Mouse (Mus musculus) embryo, embryonic 11.5 days (tissue): Measurements from ENCODE around the gene Zcchc9.

Experiments
- DNase-seq: peaks from one replicate; pipeline ENCODE4 v3.0.0-alpha.2; 2012; ENCODE audit warnings: low read depth, low spot score

Zcchc9 gene

DNA sequence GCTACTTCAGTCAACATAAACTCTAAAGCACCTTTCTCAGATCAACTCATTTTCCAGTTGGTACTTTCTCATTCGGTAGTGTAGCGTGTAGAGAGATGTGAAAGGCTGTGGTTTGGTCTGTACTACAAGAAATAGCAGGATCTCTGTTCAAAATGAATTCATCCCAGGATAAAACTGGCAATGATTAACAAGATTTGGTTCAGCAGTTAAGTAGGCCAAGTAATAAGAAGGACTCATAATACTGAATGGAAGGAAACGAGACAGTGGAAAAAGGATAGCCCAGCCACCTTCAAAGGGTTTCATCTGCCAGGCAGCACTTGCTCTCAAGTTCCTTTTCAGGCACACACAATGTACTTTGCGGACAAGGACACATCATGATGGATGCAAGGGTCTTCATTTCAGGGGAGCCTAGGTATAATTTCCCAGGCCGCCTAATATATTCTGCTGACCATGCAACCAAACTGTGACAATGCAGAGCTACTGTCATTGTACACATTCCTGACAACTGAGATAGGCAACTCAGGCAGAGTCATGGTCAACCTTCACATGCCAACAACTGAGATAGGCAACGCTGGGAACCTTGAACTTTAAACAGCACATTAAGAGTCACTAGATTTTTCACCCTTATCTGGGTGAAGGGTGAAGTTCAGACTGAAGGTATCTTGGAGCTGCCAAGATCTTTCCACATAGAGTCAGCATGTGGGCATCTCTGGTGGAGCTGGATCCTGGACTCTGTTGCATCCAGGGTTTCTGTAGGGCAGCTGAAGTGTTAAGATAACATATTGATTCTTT lies 45.7 kb downstream of the Zcchc9 start:
- no peak for DNase-seq

DNA sequence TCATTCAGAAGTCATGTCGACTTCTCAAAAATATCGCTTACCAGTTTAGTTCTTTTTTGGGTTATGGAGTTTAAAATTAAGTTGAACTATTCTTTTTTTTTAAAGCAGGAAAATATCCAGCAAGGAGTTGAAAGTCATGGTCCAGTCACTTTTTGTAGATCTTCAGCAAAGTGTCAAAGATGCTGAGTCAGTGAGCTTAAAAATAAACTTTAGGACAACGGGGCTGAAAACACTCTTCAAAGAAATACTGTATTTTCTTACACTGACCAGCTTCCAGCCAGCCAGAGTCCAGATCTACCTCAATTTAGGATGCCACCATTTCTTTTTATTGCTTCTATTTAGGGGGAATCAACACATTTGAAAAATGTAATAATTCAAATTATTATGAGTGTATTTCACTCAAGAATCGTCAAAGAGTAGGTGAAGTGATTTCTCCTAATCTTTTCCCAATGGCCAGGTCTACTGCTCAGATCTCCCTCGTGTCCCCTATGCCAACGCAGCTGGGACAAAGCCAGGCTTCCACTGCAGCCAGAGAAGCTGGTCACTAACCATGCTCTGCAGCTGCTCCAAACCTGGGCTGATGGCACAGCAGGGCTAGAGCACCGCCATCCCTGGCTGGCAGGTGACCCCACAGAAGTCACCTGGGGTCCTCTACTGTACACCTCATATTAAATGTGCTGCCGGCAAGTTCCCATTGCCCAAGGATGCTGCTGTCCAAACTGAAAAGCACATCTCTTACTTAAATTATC lies 47.0 kb downstream of the Zcchc9 start:
- no peak for DNase-seq

DNA sequence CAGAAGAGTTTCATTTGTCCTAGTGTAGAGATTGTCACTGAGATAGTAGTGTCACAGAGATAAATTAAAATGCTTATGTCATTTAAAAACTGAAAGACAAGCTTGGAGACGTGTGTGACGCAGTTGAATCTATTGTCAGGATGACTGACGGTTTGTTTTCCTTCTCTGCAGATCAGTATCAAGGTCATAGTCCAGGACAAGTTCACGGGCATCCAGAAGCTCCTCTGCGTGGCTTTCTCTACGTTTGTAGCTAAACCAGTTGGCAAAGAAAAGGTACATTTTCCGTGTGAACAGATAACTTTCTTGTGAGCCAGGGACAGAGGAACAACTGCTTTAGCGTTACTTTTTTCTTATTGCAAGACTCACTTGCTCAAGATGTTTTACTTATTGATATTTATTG lies 47.7 kb downstream of the Zcchc9 start:
- DNase-seq, result no peak

DNA sequence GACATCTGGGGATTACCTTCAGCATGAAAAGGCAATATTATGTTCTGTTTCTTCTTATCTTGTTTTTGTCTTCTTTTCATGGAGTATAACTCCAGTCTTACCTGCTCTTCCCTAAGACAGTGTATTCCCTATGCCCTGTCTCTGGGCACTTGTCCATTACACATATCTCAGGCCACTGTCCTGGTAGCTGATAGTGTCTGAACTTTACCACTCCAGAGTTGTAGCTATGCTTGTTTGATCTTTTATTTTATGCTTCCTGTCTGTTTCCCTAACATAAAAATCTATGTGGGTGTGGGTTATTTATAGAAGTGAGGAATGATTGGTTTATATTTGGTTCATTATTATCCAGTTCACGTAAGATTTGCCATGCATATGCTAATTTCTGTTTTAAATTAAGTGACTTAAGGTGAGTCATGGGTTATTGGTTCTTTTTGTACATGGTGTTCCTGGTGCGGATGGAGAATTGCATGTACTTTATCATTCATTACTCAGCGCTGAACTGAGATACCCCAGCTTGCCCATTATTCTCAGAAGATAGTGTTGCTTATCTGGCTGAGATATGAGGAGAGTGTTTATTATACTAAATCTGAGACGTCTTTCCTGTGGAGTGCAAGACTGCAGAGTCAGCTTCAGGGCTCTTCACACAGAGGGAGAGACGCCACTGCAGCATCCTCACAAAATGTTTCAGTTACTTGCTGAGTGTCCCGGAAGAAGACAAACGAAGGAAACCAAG lies 49.0 kb downstream of the Zcchc9 start:
- DNase-seq, result no peak

- no peak for DNase-seq
Measured at GRCm38 (mm10) chr13:91756230-91756629, 51.3 kb downstream of the Zcchc9 start.

DNA sequence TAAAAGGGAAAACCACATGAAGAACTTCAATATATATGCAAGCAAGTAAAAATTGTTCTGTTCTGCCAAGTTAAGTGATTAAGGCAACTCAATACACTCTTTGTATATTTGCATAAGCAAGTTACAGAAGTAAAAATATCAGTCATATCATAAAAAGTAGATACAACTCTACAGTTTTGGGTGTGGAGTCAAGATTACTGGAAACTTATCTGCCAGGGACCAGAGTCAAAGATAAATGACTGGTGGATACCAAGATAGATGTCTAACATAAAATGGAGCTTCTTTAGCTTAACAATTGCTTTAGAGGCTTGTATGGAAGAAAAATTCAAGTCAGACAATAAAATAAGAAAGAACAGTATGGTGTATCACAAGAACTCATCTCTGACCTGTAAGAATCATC lies 52.7 kb downstream of the Zcchc9 start:
- no peak for DNase-seq

GRCm38 (mm10) chr13:91753724-91754123 lies 53.8 kb downstream of the Zcchc9 start:
- DNase-seq, result no peak

- no peak for DNase-seq
Measured at GRCm38 (mm10) chr13:91749981-91750380, 57.5 kb downstream of the Zcchc9 start.

- DNase-seq, result no peak
Measured at GRCm38 (mm10) chr13:91748401-91748800, 59.1 kb downstream of the Zcchc9 start.
